Mouse (Mus musculus) ES-E14 (cell line): ENCODE measurements at regions not wholly inside any gene's neighbourhood (a gene's known extent, or its start where the extent isn't known, plus 50 kb on each side); places are given as distances from the start of the nearest gene placed in this dataset.

Experiments used
- MAFK ChIP-seq: IDR thresholded peaks from 2 replicates; pipeline ENCODE4 v1.6.1; 2014; ENCODE audit warnings: mild to moderate bottlenecking, low read depth, low read length, inconsistent platforms; ENCODE audit not compliant: insufficient read depth
- ZC3H11A ChIP-seq: IDR thresholded peaks from 2 replicates; pipeline ENCODE4 v1.6.1; 2012; ENCODE audit warnings: low read depth, mild to moderate bottlenecking, inconsistent platforms, low read length, borderline replicate concordance
- ZNF384 ChIP-seq: IDR thresholded peaks from 2 replicates; pipeline ENCODE4 v1.6.1; 2012; ENCODE audit warnings: low read depth, low read length, inconsistent platforms

GRCm38 (mm10) chr17:62161457-62161856, 719.7 kb downstream of the Efna5 start:
- TF ChIP-seq MAFK (no peak), ZNF384 (no peak), ZC3H11A (no peak)
